Mouse (Mus musculus): ENCODE results near the gene Setd5. TPM values are rescaled to one million over a fixed set of nuclear protein-coding genes. Genes with fewer than 3 reads are reported as not detected.

Setd5 gene
- 106 and 118 TPM in 2 replicates for total RNA-seq (2017)

GRCm38 (mm10) chr6:113076686-113077516, at the start of gene Setd5:
Gene Setd5, plus strand, starts transcription at chr6:113077365.
- peak; percentile 76 for ATAC-seq (ENCODE audit: extremely low read depth, insufficient number of reproducible peaks, low FRiP score, poor library complexity, severe bottlenecking)

- no peak for ATAC-seq (ENCODE audit: extremely low read depth, insufficient number of reproducible peaks, low FRiP score, poor library complexity, severe bottlenecking)
These were observed 49.7 kb upstream of the Setd5 start for GRCm38 (mm10) chr6:113027446-113027845.

DNA sequence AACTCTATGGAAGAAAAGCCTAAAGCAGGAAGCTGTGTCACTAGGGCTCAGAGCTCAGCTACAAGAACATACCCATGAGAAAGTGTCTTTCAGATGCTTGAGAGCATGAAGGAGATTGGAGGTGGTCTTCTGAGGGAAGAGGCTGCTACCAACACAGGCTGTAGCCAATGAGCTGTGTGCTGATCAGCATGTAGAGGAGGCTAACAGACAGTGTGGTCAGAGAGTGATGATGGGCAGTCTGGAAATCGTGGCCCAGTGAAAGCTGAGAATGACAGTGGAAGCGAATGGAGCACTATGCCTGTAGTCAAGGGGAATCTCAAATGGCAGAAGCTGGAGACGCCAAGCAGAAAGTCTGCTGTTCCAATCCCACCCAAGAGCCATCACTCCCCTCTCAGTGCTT, 48.2 kb upstream of the Setd5 start:
- ATAC-seq (ENCODE audit: extremely low read depth, insufficient number of reproducible peaks, low FRiP score, poor library complexity, severe bottlenecking) = no peak

DNA sequence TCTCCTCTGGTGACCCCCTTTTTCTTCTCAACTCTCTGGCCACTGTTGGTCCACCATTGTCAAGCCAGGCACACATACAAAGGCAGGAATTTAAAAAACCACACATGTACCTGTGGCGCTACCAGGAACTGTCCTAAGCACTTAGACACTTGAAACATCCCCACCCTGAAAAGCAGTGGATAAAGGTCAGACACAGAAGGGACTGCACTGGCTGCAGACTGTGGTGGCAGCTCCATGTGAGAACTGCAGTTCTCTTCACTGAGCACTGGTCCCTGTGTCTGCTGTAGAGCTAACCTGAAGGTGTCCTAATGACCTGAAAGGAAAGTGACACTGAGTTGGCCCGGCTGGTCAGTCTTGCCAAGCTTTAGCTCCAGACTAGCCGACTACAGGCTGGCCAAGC, 46.6 kb upstream of the Setd5 start:
- ATAC-seq (ENCODE audit: extremely low read depth, insufficient number of reproducible peaks, low FRiP score, poor library complexity, severe bottlenecking) = no peak

DNA sequence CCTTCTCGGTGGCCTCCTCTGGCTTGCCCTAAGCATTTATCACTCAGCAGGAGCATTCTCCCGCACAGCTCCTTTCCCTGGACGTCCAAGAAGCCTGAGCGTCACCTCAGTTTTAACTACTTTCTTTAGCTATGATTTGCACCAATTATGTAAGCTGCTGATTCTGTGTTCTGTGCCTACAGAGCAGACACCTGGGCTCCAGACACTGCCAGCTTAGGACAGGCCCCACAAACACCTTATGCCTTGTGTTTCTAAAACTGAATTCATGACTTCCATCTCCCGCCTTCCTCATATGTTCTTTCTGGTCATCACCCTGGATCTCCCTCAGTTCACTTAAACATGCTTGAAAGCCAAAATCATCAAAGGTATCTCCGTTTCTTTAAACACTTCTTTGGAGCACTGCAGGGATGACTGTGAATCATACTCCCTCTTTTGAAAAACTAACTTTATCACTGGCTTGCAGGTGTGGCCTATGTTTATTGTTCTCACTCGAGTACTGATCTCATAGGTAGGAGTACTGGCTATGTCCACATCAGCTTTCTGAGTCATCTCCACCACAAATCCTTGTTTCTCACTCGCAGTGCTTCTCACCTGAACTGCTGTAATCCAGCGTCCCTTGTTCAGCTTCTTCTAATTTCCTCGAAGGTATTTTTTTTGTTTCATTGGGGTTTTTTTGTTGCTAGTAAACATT, 46.0 kb upstream of the Setd5 start:
- no peak for ATAC-seq (ENCODE audit: extremely low read depth, insufficient number of reproducible peaks, low FRiP score, poor library complexity, severe bottlenecking)

- no peak for ATAC-seq (ENCODE audit: extremely low read depth, insufficient number of reproducible peaks, low FRiP score, poor library complexity, severe bottlenecking)
These were observed 45.0 kb upstream of the Setd5 start for GRCm38 (mm10) chr6:113032121-113032520.

DNA sequence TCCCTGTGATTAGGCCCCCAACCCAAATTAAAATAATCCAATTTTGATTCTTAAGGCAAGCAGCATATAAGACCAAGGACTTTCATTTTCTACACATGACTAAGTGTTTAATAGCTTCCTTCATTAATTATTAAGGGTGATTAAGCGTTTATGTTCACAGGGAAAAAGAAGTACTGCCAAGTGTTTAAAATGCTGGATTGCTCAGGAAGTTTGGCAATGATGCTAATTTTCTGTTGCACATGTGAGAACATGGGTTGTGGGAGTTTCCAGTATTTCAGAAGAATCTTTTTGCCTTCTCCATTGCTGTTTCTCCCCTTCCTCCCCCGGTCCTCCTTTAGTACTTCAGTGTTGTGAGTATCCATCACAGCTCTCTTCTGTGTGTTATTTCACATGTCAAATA, 44.0 kb upstream of the Setd5 start:
- ATAC-seq (ENCODE audit: extremely low read depth, insufficient number of reproducible peaks, low FRiP score, poor library complexity, severe bottlenecking) = no peak

DNA sequence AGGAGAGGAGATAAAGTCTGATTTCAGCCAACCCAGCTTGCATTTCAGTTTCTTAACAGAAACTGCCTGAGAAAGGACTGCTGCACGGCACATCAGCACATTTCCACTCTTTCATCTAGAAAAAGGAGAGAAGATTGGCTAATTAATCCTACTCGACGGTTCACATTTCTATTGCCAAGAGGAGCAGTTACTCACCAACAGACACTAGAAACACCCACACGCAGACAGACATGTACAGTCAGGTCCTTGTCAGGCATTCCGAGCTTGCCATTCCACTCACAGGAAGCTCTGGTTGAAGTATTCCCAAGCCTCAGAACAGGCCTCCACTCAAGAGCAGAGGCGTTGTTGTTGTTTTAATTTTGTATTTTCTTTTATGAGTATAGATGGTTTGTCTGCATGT, 42.7 kb upstream of the Setd5 start:
- no peak for ATAC-seq (ENCODE audit: extremely low read depth, insufficient number of reproducible peaks, low FRiP score, poor library complexity, severe bottlenecking)

DNA sequence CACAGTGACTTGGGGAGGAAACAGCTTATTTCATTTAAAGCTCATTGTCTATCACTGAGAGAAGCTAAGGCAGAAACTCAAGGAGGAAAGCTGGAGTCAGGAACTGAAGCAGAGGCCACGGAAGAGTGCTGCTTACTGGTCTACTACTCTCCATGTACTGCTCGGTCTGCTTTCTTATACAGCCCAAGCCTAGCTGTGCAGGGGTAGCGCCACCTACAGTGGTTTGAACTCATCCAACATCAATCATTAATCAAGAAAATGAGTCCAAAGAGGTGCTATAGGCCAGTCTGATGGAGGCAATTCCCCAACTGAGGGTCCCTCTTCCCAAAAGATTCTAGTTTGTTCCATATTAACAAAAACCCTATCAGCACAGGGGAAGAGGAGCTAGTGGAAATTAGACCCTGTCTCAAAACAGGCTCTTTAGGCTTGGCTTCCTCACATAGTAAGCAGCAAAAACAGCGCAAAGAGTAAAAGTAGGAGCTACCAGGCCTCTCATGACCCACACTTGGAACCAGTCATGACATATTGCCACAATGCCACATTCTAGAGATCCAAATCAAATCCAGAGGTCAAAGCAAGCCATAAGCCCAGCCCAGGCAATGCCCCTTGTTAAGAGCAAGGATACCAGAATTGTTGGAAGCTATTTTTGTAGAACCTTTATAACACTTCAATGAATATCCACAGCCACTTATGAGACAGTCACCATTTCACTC, 40.5 kb upstream of the Setd5 start:
- no peak for ATAC-seq (ENCODE audit: extremely low read depth, insufficient number of reproducible peaks, low FRiP score, poor library complexity, severe bottlenecking)

GRCm38 (mm10) chr6:113037946-113038734, 39.0 kb upstream of the Setd5 start:
- ATAC-seq (ENCODE audit: extremely low read depth, insufficient number of reproducible peaks, low FRiP score, poor library complexity, severe bottlenecking) = peak; percentile 87

GRCm38 (mm10) chr6:113038735-113039058, 38.5 kb upstream of the Setd5 start:
- no peak for ATAC-seq (ENCODE audit: extremely low read depth, insufficient number of reproducible peaks, low FRiP score, poor library complexity, severe bottlenecking)

DNA sequence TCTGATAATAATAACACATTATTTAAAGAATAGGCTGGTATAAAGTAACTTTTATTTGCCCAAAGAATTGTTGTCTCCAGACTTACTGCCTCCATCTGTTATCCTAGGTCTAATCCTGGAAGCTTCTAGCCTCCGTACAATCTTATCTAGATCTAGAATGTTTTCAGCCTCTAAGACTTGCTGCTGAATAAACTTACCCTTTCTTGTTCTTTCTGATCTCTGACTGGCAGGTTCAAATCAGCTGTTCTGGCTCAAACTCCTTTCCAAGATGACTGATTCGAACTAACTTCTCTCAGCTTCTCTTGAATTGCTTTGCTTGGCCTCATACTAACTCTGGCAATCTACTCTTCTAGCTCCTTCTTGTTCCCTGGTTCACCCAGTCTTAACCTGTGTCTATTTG, 36.8 kb upstream of the Setd5 start:
- ATAC-seq (ENCODE audit: extremely low read depth, insufficient number of reproducible peaks, low FRiP score, poor library complexity, severe bottlenecking) = no peak

GRCm38 (mm10) chr6:113041215-113041990, 35.8 kb upstream of the Setd5 start:
- no peak for ATAC-seq (ENCODE audit: extremely low read depth, insufficient number of reproducible peaks, low FRiP score, poor library complexity, severe bottlenecking)

DNA sequence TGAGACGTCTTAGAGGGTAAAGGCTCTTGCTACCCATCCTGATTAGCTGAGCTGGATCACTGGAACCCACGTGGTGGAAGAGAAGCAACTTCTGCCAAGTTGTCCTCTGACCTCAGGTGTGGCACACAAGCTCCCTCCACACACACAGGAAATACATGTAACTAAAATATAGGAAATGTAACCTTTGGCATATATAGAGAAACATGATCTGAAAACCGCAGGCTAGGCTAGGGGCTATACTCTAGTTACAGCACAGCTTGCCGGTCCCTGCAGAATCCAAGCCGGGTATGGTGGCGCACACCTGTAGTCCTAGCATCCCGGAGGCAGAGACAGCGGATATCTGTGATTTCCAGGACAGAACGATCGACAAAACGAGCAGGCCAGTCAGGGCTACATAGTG, 31.6 kb upstream of the Setd5 start:
- ATAC-seq (ENCODE audit: extremely low read depth, insufficient number of reproducible peaks, low FRiP score, poor library complexity, severe bottlenecking) = no peak

GRCm38 (mm10) chr6:113046041-113046975, 30.9 kb upstream of the Setd5 start, which contains the start of gene Thumpd3:
Gene Thumpd3, plus strand, starts transcription at chr6:113046225.
- ATAC-seq (ENCODE audit: extremely low read depth, insufficient number of reproducible peaks, low FRiP score, poor library complexity, severe bottlenecking) = peak; percentile 97

DNA sequence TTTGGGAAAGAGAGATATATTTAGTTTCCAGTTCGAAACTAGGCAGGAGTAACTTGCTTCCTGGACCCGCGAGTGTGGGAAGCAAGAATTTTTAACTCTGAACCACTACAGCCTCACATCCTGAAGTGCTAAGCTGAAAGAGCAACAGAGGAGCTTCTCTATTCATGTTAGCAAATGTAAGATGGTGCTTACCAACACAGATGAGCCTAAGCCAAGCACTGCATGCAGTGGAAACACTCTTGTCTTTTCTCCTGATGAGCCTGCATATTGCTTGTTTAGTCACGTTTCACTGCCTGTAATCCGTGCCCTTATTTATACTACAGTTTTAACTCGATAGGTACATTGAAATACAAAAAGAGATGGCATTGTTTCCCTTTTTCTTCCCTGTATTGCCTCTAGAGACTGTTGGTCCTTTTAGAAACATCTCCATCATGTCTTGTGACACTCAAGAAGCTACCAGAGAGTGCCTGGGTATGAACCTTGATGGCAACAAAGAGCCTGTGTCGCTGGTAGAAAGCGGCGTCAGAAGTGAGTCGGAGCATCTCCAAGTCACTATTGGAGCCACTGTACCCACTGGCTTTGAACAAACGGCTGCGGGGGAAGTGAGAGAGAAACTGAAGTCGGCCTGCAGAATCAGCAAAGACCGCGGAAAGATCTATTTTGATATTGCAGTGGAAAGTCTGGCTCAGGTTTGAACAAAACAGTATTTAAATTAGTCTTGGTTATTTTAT, 30.0 kb upstream of the Setd5 start:
- ATAC-seq (ENCODE audit: extremely low read depth, insufficient number of reproducible peaks, low FRiP score, poor library complexity, severe bottlenecking) = no peak

DNA sequence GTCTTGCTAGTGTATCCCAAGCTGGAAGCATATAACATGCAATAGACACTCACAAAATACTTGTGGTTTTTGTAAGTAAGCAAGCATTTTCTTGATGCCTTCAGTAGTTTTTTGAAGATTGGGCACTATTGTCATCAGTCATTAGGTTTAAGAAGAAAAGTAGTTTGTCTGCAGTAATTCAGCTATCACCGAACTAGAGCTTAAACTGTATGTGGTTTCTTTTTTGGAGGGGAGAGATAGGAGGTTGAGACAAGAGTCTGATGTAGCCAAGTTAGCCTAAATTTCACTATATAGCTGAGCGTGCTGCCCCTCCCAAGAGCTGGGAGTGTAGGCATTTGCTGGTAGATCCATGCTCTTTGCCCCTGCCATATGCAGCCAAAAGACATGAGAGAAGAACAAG, 28.8 kb upstream of the Setd5 start:
- no peak for ATAC-seq (ENCODE audit: extremely low read depth, insufficient number of reproducible peaks, low FRiP score, poor library complexity, severe bottlenecking)

All from neutrophil, adult 5-6 weeks (primary cell).